Mouse (Mus musculus) layer of hippocampus, adult 9-10 months (tissue): ENCODE measurements around the gene 4933403O08Rik.

Experiments
- DNase-seq: peaks from one replicate; pipeline ENCODE4 v3.0.0; 2022; ENCODE audit warnings: low spot score

4933403O08Rik gene

DNA sequence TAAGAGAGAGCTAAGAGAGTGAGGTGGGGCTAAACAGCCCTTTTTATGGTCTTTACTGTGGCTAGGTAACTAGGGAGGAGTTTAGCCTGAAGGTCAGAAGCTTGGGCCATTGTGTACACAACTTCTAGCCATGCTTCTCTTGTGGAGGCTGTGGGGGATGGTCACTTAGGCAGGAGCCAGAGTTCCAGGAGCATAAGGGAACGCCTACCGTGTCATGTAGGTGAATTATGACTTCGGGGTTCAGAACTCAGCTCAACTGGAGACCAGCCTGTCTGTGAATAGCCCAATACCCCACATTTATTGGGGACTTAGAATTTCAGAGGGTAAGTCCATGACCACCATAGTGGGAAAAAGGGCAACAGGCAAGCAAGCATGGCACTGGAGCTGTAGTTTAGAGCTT lies at the start of gene 4933403O08Rik:
TSS of gene 4933403O08Rik (plus strand) at position 301 of the 400 bp plus-strand sequence.
- no peak for DNase-seq

DNA sequence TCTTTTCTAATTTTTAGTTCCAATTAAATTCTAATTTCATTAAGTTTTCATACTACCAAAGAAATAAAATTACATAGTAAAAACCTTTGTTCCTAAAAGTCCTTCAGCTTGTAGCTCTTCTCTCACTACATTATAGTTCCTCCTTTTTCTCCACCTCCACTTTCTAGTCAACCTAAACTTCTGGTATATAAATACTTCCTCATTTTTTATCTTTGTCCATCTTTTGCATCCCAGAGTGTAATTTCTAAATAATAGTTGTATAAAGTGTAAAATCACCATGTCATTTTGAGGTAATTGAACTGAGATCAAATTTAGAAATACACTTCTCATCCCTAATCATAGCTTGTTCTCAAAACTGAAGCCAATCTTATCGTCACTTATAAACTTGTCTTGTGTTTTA lies 4.1 kb downstream of the 4933403O08Rik start:
- DNase-seq: no peak

DNA sequence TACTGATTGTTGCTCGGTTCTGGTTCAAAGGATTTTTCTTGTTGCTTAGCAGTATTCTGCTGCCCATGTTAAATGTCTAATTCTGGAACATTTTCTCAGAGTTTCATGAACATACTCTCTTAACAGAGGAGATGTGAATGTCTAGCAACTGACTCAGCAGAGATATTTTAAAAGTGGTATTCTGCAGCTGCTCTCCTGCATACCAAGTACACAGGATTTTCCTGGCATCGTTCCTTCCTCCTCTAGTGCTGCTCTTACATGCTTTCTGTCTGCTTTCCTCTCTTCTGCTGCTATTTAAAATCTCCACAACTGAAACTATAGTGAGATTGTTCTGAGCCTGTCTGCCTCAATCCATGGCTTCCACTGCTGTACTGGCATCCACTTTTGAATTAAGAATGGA lies 16.7 kb downstream of the 4933403O08Rik start:
- DNase-seq: peak; percentile 3

DNA sequence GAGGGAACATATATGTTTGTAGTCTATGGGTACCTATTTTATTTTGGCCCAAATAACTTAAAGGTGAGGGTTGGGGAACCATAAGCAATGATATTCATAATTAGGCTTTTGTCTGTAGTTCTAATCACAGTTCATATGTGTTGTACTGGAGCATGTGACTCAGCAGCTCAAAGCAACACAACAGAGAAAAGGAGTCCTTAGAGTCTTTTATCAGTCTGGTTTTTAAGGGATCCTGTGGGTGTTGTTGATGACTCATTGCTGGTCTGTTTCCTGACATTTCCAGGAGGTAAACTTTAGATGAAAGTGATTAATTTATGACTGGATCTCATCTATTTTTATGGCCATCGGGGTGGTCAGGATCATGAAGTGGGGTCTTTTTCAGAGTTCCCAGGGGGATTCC lies 34.7 kb downstream of the 4933403O08Rik start:
- DNase-seq: no peak
